Mouse (Mus musculus) small intestine, adult 2 months (tissue): ENCODE results near the gene Gm47995.

ENCODE experiments used
- CTCF ChIP-seq: fragments of 200-500 bp; IDR thresholded peaks from 2 replicates; pipeline ENCODE4 v1.5.1; 2012; ENCODE audit warnings: low read depth, mild to moderate bottlenecking, control low read depth, inconsistent platforms, low read length, moderate library complexity, mixed read lengths; ENCODE audit not compliant: insufficient replicate concordance, insufficient read length; ENCODE audit errors: extremely low read depth
- POLR2A ChIP-seq: fragments of 200-500 bp; IDR thresholded peaks from 2 replicates; pipeline ENCODE4 v1.6.1; 2012; ENCODE audit warnings: low read depth, mild to moderate bottlenecking, control low read depth, inconsistent platforms, low read length, moderate library complexity

DNA sequence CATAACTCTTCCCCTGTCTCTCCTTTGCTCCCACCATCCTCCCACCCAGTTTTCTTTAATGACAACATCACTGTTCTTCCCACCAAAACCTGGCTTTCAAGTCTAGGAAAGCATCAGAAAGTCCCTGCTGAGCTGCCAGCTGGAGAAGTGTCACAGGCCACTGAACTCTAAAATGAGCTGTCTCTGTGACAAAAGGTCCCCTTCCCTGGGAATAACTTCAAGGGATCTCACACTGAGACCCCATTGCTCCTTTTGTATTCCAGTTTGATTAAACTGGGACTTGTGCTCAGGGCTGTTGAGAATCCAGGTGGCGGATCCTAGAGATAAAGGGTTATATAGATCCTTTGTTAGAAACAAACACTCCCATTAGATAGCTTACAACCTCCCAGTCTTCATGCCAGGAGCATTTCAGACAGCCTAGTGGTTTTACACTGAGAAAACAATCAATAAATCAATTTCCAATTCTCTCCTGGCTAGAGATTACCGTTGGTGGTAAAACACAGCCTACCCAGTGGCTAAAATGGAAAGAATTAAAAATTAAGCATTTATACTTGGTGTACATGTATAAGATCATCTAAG lies 19.7 kb upstream of the Gm47995 start:
- TF ChIP-seq CTCF: no peak
- TF ChIP-seq POLR2A: no peak
